Mouse (Mus musculus) myocyte (in vitro differentiated cells): Measurements from ENCODE around the gene Nkx2-1.

ENCODE experiments used
- CEBPB ChIP-seq: IDR thresholded peaks from 2 replicates; pipeline ENCODE4 v1.6.1; 2011; ENCODE audit warnings: mild to moderate bottlenecking, moderate library complexity; ENCODE audit not compliant: poor library complexity, insufficient read depth, severe bottlenecking
- E2F4 ChIP-seq: IDR thresholded peaks from one replicate; pipeline ENCODE4 v1.6.1; 2011; ENCODE audit warnings: mild to moderate bottlenecking, control low read depth, moderate library complexity; ENCODE audit not compliant: insufficient read depth
- MYOD1 ChIP-seq, 3 experiments: IDR thresholded peaks; one replicate each; pipeline ENCODE4 v1.6.1; 2011; ENCODE audit warnings: control low read depth in 2 of 3, low read depth in 2 of 3, mild to moderate bottlenecking in 2 of 3, moderate library complexity in 1 of 3; ENCODE audit not compliant: insufficient read length in 2 of 3, control insufficient read depth in 1 of 3
- POLR2A ChIP-seq: IDR thresholded peaks from one replicate; pipeline ENCODE4 v1.6.1; 2011; ENCODE audit warnings: low read depth, mild to moderate bottlenecking, control low read depth, moderate library complexity; ENCODE audit not compliant: insufficient read length
- TCF12 ChIP-seq: IDR thresholded peaks from one replicate; pipeline ENCODE4 v1.6.1; 2011; ENCODE audit warnings: mild to moderate bottlenecking, control low read depth; ENCODE audit not compliant: poor library complexity, insufficient read depth, severe bottlenecking

DNA sequence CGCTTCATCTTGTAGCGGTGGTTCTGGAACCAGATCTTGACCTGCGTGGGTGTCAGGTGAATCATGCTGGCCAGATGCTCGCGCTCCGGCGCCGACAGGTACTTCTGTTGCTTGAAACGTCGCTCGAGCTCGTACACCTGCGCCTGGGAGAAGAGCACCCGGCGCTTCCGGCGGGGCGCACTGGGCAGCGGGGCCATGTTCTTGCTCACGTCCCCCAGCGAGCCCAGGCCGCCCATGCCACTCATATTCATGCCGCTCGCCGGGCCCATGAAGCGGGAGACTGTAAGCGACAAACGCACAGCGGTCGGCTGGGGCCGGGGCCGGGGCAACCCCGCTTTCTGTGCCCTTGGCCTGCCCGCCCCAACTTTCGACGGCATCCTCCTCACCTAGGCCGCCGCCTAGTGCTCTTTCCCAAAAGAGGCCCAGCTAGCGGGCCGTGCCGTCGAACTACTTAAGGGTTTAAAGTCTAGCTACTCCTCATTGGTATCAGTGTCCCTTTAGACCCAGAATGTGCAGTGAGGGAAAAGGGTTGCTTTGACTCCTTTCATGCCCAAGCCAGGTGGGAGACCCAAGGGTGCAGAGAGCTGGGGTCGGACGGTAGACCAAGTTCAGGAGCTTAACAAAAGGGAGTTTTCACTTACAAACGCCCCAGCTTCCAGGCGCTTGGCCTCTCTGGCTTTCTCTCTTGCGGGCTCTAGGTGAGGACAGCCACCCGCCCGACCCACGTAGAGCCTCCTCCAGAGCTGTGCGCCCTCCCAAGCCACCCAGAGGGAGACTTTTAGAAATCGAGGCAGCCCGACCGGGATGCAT is 3.0 kb downstream of the Nkx2-1 start:
- TF ChIP-seq POLR2A (no peak), TCF12 (no peak), E2F4 (no peak), CEBPB (no peak), MYOD1 (IDR thresholded peaks at IDR 0.05; ENCODE audit: control insufficient read depth in 1 of 3, insufficient read length in 2 of 3, low read depth in 2 of 3) (no peak)
